Mouse (Mus musculus): ENCODE results near the gene Calm1.

Gene Calm1

GRCm38 (mm10) chr12:100223531-100223930 lies 24.3 kb downstream of the Calm1 start:
- no peak for DNase-seq (ENCODE audit: low spot score)

GRCm38 (mm10) chr12:100225196-100225595 lies 26.0 kb downstream of the Calm1 start:
- no peak for DNase-seq (ENCODE audit: low spot score)

GRCm38 (mm10) chr12:100226073-100226472 lies 26.8 kb downstream of the Calm1 start:
- no peak for DNase-seq (ENCODE audit: low spot score)

GRCm38 (mm10) chr12:100226621-100227020 lies 27.4 kb downstream of the Calm1 start:
- DNase-seq (ENCODE audit: low spot score): peak; percentile 45

- DNase-seq (ENCODE audit: low spot score): no peak
Observed at GRCm38 (mm10) chr12:100228041-100228725, 28.9 kb downstream of the Calm1 start.

- DNase-seq (ENCODE audit: low spot score): no peak
Observed at GRCm38 (mm10) chr12:100234201-100234600, 35.0 kb downstream of the Calm1 start.

GRCm38 (mm10) chr12:100234919-100235318 lies 35.7 kb downstream of the Calm1 start:
- DNase-seq (ENCODE audit: low spot score): peak; percentile 84

GRCm38 (mm10) chr12:100235423-100235822 lies 36.2 kb downstream of the Calm1 start:
- DNase-seq (ENCODE audit: low spot score): no peak

GRCm38 (mm10) chr12:100239404-100239803 lies 40.2 kb downstream of the Calm1 start:
- no peak for DNase-seq (ENCODE audit: low spot score)

GRCm38 (mm10) chr12:100239807-100240206 lies 40.6 kb downstream of the Calm1 start:
- no peak for DNase-seq (ENCODE audit: low spot score)

- DNase-seq (ENCODE audit: low spot score): peak; percentile 84
Observed at GRCm38 (mm10) chr12:100241911-100242796, 42.9 kb downstream of the Calm1 start.

GRCm38 (mm10) chr12:100244580-100244979 lies 45.3 kb downstream of the Calm1 start:
- DNase-seq (ENCODE audit: low spot score): peak; percentile 72

GRCm38 (mm10) chr12:100249170-100249569 lies 49.9 kb downstream of the Calm1 start:
- no peak for DNase-seq (ENCODE audit: low spot score)

- DNase-seq (ENCODE audit: low spot score): no peak
Observed at GRCm38 (mm10) chr12:100254471-100254870, 55.2 kb downstream of the Calm1 start.

GRCm38 (mm10) chr12:100255441-100255949 lies 56.3 kb downstream of the Calm1 start:
- DNase-seq (ENCODE audit: low spot score): no peak

GRCm38 (mm10) chr12:100257779-100258178 lies 58.5 kb downstream of the Calm1 start:
- no peak for DNase-seq (ENCODE audit: low spot score)
